Mouse (Mus musculus): Measurements from ENCODE around the gene Bco1.

DNA sequence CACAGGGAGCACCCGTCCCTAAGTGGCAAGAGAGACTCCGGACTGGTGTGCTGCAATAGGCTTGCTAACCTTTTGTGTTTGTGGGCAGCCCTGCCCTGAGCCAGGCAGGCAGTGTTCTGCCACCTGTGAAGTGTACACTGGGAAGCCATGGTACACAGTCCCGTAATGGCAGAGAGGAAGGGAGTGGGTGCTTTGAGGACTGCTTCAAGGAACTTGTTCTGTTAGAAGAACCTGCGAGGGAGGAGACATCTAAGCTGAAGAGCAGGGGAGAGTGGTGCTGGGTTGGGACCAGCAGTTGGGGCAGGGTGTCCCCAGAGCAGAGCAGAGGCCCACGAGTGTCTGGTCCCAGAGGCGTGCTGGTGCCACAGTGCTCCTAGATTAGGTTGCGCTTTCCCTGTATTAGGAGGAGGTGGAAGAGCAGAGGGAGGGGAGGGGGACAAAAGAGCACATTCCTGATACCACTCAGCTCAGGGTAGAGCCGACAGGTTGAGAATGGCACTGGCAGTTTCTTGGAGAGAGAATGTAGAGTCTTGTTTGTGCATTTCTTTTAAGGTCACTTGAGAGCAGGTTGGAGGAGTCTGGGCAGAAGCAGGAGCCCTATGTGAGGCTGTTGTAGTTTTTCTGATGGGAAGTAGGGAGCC lies 71.7 kb downstream of the Bco1 start:
- TF ChIP-seq POLR2A (IDR thresholded peaks at IDR 0.05; ENCODE audit: low read depth, low read length) (no peak), CTCF (IDR thresholded peaks at IDR 0.05; ENCODE audit: borderline replicate concordance, insufficient read depth, low read length) (no peak)

Data from embryonic fibroblast, embryonic 13.5 days (primary cell).